Mouse (Mus musculus) C2C12 (cell line): Measurements from ENCODE around the gene F5. TPM values are rescaled to one million over a fixed set of nuclear protein-coding genes. Genes with fewer than 3 reads are reported as not detected.
"Not testable (repeated sequence)": the region's sequence is repeated elsewhere in the genome, so short reads cannot be mapped to it uniquely, and the experiment has no call there.

Experiments
- H3K27me3 ChIP-seq: one replicate; pipeline ENCODE4 v1.6.1; 2011; ENCODE audit not compliant: control insufficient read depth, insufficient read depth, insufficient read length
- H3K36me3 ChIP-seq: one replicate; pipeline ENCODE4 v1.6.1; 2011; ENCODE audit not compliant: control insufficient read depth, insufficient read depth
- H3K4me3 ChIP-seq: one replicate; pipeline ENCODE4 v1.5.1; 2011; ENCODE audit warnings: mild to moderate bottlenecking, control low read depth; ENCODE audit not compliant: poor library complexity, insufficient read depth, severe bottlenecking
- H3K79me2 ChIP-seq: one replicate; pipeline ENCODE4 v1.6.1; 2011; ENCODE audit not compliant: control insufficient read depth, insufficient read depth
- H3K79me3 ChIP-seq: one replicate; pipeline ENCODE4 v1.6.1; 2011; ENCODE audit warnings: low read depth, control low read depth
- H3ac ChIP-seq: one replicate; pipeline ENCODE3; 2011; ENCODE audit warnings: low read depth; ENCODE audit not compliant: control insufficient read depth, insufficient read length
- CEBPB ChIP-seq: IDR thresholded peaks from one replicate; pipeline ENCODE4 v1.6.1; 2011; ENCODE audit warnings: low read depth, mild to moderate bottlenecking, control low read depth, moderate library complexity
- CTCF ChIP-seq: IDR thresholded peaks from one replicate; pipeline ENCODE4 v1.5.1; 2011; ENCODE audit not compliant: control insufficient read depth, insufficient read depth, insufficient read length
- FOSL1 ChIP-seq: IDR thresholded peaks from one replicate; pipeline ENCODE4 v1.8.0; 2011; ENCODE audit warnings: mild to moderate bottlenecking, low read length; ENCODE audit not compliant: poor library complexity, insufficient read depth, severe bottlenecking
- MAX ChIP-seq: IDR thresholded peaks from one replicate; pipeline ENCODE4 v1.6.1; 2011; ENCODE audit warnings: mild to moderate bottlenecking, control low read depth
- MYOD1 ChIP-seq: IDR thresholded peaks from one replicate; pipeline ENCODE4 v1.6.1; 2011; ENCODE audit warnings: low read depth; ENCODE audit not compliant: control insufficient read depth, insufficient read length
- MYOG ChIP-seq: IDR thresholded peaks from one replicate; pipeline ENCODE4 v1.6.1; 2011; ENCODE audit not compliant: control insufficient read depth, insufficient read length; ENCODE audit errors: extremely low read depth
- USF1 ChIP-seq: IDR thresholded peaks from one replicate; pipeline ENCODE4 v1.6.1; 2011; ENCODE audit warnings: low read depth, mild to moderate bottlenecking, control low read depth, moderate library complexity
- polyA plus RNA-seq: library from polyadenylated mRNA; unstranded; fragments of >200 nt; fragmentation: generic; extraction: Trizol; gene quantifications from one replicate; pipeline ENCODE4 v1.2.1, GENCODE M21; 2012; ENCODE audit warnings: missing spikeins

F5 gene
- polyA plus RNA-seq, 1 experiment: 0.01 TPM

DNA sequence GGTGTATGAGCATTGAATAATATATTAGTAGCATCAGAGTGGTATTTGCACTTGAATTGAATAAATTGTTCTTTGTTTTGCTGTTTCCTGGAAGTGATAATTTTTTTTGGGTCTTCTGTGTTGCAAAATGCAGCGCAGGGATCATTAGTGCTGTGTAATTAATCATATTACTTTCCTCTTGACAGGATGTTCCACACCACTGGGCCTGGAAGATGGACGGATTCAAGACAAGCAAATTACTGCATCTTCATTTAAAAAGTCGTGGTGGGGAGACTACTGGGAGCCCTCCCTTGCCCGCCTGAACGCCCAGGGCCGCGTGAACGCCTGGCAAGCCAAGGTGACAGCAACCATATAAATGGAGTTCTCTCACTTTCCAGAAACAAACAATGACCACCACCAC lies 62.6 kb downstream of the F5 start:
- no peaks in the 10 kb centered on the region for H3K79me2 ChIP-seq
- H3K27me3 ChIP-seq: no peaks in the 10 kb centered on the region
- H3K4me3 ChIP-seq: no peak overlapping the region
- H3K36me3 ChIP-seq: no peaks in the 10 kb centered on the region
- TF ChIP-seq MYOD1 (no peak), MAX (no peak), CEBPB (no peak), CTCF (no peak), MYOG (no peak), FOSL1 (no peak), USF1 (no peak)
- H3K79me3 ChIP-seq: no peaks in the 10 kb centered on the region
- H3ac ChIP-seq: no peak overlapping the region

DNA sequence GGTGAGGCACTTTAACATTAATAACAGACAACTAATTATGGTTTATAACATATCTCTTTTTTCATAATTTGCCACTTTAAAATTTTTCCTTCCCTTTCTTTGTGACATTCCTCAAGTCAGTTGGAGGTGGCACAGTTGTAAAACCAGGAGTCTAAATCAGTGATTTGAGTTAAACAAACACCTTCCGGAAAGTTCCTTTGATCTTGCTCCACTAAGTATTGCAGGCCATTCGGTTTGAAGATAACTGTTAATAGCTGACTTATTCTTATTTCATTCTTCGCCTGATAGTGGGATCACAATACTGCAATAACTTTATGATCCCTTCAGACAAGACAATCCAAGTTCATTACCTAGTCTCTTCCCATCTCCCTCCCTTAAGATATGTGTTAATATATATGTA lies 63.5 kb downstream of the F5 start:
- TF ChIP-seq USF1 (no peak), MAX (no peak), MYOD1 (no peak), CEBPB (no peak), CTCF (no peak), FOSL1 (no peak), MYOG (no peak)
- H3K79me3 ChIP-seq: no peaks in the 10 kb centered on the region
- H3K36me3 ChIP-seq: no peaks in the 10 kb centered on the region
- no peaks in the 10 kb centered on the region for H3K27me3 ChIP-seq
- no peaks in the 10 kb centered on the region for H3K79me2 ChIP-seq
- no peak overlapping the region for H3K4me3 ChIP-seq
- no peak overlapping the region for H3ac ChIP-seq

GRCm38 (mm10) chr1:164215540-164215939 lies 63.9 kb downstream of the F5 start:
- no peak overlapping the region for H3K4me3 ChIP-seq
- no peak overlapping the region for H3ac ChIP-seq
- H3K27me3 ChIP-seq: no peaks in the 10 kb centered on the region
- no peaks in the 10 kb centered on the region for H3K79me2 ChIP-seq
- H3K79me3 ChIP-seq: no peaks in the 10 kb centered on the region
- H3K36me3 ChIP-seq: no peaks in the 10 kb centered on the region
- TF ChIP-seq CEBPB: no peak
- no peak for TF ChIP-seq MYOG
- TF ChIP-seq CTCF: no peak
- no peak for TF ChIP-seq FOSL1
- no peak for TF ChIP-seq MAX
- TF ChIP-seq MYOD1: no peak
- TF ChIP-seq USF1: no peak

GRCm38 (mm10) chr1:164217791-164218685 lies 66.4 kb downstream of the F5 start:
- Histone ChIP-seq H3K27me3 (no peaks in the 10 kb centered on the region), H3K79me3 (no peaks in the 10 kb centered on the region), H3ac (no peak overlapping the region), H3K79me2 (no peaks in the 10 kb centered on the region), H3K36me3 (no peaks in the 10 kb centered on the region), H3K4me3 (no peak overlapping the region)
- TF ChIP-seq CEBPB (no peak), USF1 (no peak), MYOG (no peak)

- Histone ChIP-seq H3ac (no peak overlapping the region), H3K4me3 (no peak overlapping the region), H3K36me3 (no peaks in the 10 kb centered on the region), H3K79me2 (no peaks in the 10 kb centered on the region), H3K27me3 (no peaks in the 10 kb centered on the region), H3K79me3 (no peaks in the 10 kb centered on the region)
- TF ChIP-seq MYOG: no peak
- TF ChIP-seq CTCF: no peak
These were observed 68.6 kb downstream of the F5 start for GRCm38 (mm10) chr1:164220261-164220660.

DNA sequence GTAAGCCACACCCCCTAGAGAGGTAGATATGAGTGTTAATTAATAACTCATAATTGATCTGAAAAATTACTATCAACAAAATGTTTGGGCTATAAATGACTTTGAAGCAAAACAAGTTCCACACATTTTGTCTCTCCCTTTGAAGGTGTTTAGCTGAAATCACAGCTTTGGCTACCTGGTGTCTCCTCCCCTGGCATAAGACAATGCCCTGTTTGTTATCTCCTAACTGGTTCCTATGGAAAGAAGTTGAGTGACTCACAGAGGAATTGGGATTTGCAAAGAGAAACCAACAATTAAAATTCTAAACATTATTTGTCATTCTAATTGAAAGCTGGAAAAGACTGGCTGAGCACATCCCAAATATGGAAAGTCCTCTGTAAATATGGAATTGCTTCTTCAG lies 71.5 kb downstream of the F5 start:
- TF ChIP-seq USF1: no peak
- TF ChIP-seq CTCF: no peak
- TF ChIP-seq MAX: no peak
- no peak for TF ChIP-seq FOSL1
- no peak for TF ChIP-seq MYOG
- no peak for TF ChIP-seq MYOD1
- no peak for TF ChIP-seq CEBPB
- Histone ChIP-seq H3K4me3 (no peak overlapping the region), H3ac (no peak overlapping the region), H3K36me3 (no peaks in the 10 kb centered on the region), H3K79me2 (no peaks in the 10 kb centered on the region), H3K27me3 (no peaks in the 10 kb centered on the region), H3K79me3 (no peaks in the 10 kb centered on the region)

- H3K36me3 ChIP-seq, H3K79me3 ChIP-seq, H3ac ChIP-seq, H3K27me3 ChIP-seq, H3K4me3 ChIP-seq, H3K79me2 ChIP-seq: not testable (repeated sequence)
These were observed 80.4 kb downstream of the F5 start for GRCm38 (mm10) chr1:164231937-164232570.
